Mouse (Mus musculus) embryonic facial prominence, embryonic 15.5 days (tissue): ENCODE data around the gene Wnk1. TPM values are rescaled to one million over a fixed set of nuclear protein-coding genes. Genes with fewer than 3 reads are reported as not detected.
A peak's percentile ranks its signal among the peaks of the same experiment; 100 is the strongest.

Source experiments
- ATAC-seq: fragments of 200-750 bp; cut with Nextera tagmentation; 2 replicates; pipeline ENCODE4 v1.8.0; 2017; ENCODE audit warnings: low read depth, moderate TSS enrichment; ENCODE audit not compliant: insufficient number of reproducible peaks, low FRiP score, low TSS enrichment
- H3K27ac ChIP-seq: fragments of 300-500 bp; sonication (generic); replicated peaks from 2 replicates; pipeline ENCODE4 v1.5.1; 2015; ENCODE audit warnings: mild to moderate bottlenecking, inconsistent platforms
- H3K27me3 ChIP-seq: fragments of 300-500 bp; sonication (generic); 2 replicates; pipeline ENCODE4 v1.6.1; 2015; ENCODE audit warnings: inconsistent platforms
- H3K36me3 ChIP-seq: fragments of 300-500 bp; sonication (generic); 2 replicates; pipeline ENCODE4 v1.6.1; 2015; ENCODE audit warnings: mild to moderate bottlenecking, inconsistent platforms
- H3K4me1 ChIP-seq: fragments of 300-500 bp; sonication (generic); 2 replicates; pipeline ENCODE4 v1.6.1; 2015; ENCODE audit warnings: inconsistent platforms
- H3K4me2 ChIP-seq: fragments of 300-500 bp; sonication (generic); replicated peaks from 2 replicates; pipeline ENCODE4 v1.6.1; 2015; ENCODE audit warnings: mild to moderate bottlenecking, inconsistent platforms
- H3K4me3 ChIP-seq: fragments of 300-500 bp; sonication (generic); replicated peaks from 2 replicates; pipeline ENCODE4 v1.5.1; 2015; ENCODE audit warnings: mild to moderate bottlenecking, inconsistent platforms
- H3K9ac ChIP-seq: fragments of 300-500 bp; sonication (generic); 2 replicates; pipeline ENCODE4 v1.6.1; 2015; ENCODE audit warnings: inconsistent platforms
- H3K9me3 ChIP-seq: fragments of 300-500 bp; sonication (generic); replicated peaks from 2 replicates; pipeline ENCODE4 v1.6.1; 2016; ENCODE audit warnings: inconsistent platforms
- WGBS: fragments of 180-500 bp; shearing (Covaris S2); methylation state at CpG from one replicate; pipeline ENCODE4 v1.1.7; 2015; 5-methylcytosine and 5-hydroxymethylcytosine counted together
- polyA plus RNA-seq: library from polyadenylated mRNA; unstranded; fragments of >200 nt; fragmentation: Nextera tagmentation; extraction: Ambion mirVana; gene quantifications from 2 replicates; pipeline ENCODE4 v1.2.1, GENCODE M21; 2015

Wnk1 gene
- polyA plus RNA-seq, 1 experiment from 2014 or later: 67.1 TPM

DNA sequence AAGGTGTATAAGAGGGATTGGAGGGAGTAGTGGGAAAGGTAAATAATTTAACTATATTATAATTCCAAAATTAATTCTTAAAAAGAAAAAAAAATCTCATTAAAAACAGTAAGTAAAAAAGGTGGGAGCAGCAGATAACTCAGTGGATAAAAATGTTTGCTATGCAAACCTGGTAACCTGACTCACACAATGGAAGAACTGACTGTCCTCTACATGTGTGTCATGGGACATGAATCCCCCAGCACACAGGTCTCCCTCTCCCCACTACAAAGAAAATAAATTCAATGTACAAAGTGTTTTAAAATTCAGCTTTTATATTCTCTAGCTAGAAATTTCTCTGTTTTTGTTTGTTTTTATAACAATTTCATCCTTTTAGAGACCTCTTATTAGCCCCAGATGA is 27.9 kb downstream of the Wnk1 start:
- Histone ChIP-seq H3K27me3 (no peaks in the 10 kb centered on the region), H3K9ac (no peak overlapping the region), H3K27ac (no peak overlapping the region), H3K9me3 (no peaks in the 10 kb centered on the region), H3K36me3 (no peaks in the 10 kb centered on the region), H3K4me3 (no peak overlapping the region), H3K4me2 (no peak overlapping the region), H3K4me1 (peaks cover 4% of the 10 kb centered on the region; the same call in 1 of the 2 replicates)
- no peak for ATAC-seq

DNA sequence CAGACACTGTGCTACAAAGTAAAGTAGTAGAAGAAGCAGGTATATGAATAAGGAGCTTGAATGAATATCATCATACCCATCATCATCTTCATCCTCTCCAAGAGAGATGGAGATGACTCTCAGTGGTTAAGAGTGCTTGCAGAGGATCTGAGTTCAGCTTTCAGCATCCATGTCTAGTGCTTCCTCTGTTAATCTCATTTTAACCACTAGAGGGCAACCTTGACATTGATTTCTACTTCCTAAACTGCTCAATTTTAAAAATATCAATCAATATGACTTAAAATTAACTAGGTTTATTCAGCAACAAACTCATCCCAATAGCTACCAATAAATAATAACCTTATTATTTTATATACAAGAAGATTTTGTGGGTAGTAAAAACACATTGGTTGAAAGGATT is 36.8 kb downstream of the Wnk1 start:
- H3K4me1 ChIP-seq: no peaks in the 10 kb centered on the region
- no peak overlapping the region for H3K9ac ChIP-seq
- no peaks in the 10 kb centered on the region for H3K27me3 ChIP-seq
- no peak overlapping the region for H3K27ac ChIP-seq
- no peaks in the 10 kb centered on the region for H3K9me3 ChIP-seq
- H3K4me3 ChIP-seq: no peak overlapping the region
- H3K36me3 ChIP-seq: 0 out of 2 replicates have a peak, but pooled peaks cover 11% of the 10 kb centered on the region
- ATAC-seq: no peak
- no peak overlapping the region for H3K4me2 ChIP-seq

DNA sequence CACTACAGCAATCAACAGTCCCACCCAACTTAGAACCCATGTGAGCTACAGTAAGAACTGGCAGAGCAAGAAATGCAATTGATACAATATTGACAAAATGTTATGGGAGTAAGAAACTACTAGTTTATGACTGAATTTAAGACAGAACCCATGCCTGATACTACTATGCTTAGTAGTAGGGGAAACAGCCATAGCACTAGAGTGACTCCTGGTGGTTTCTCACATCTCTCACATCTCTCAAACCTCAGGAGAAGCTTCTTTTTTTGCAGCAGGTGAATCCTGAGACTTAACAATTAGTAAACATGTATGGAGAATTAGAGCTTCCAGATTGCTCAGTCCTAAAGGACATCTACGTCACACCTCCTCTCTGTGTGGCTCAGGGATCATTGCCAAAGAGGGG is 42.0 kb downstream of the Wnk1 start:
- no peak overlapping the region for H3K27ac ChIP-seq
- H3K9me3 ChIP-seq: no peaks in the 10 kb centered on the region
- 73% methylated on average over 1 of the region's 1 CpGs for WGBS
- H3K36me3 ChIP-seq: 0 out of 2 replicates have a peak, but pooled peaks cover 11% of the 10 kb centered on the region
- no peak overlapping the region for H3K4me3 ChIP-seq
- H3K27me3 ChIP-seq: no peaks in the 10 kb centered on the region
- no peak overlapping the region for H3K9ac ChIP-seq
- no peak for ATAC-seq
- H3K4me1 ChIP-seq: no peaks in the 10 kb centered on the region
- H3K4me2 ChIP-seq: no peak overlapping the region

DNA sequence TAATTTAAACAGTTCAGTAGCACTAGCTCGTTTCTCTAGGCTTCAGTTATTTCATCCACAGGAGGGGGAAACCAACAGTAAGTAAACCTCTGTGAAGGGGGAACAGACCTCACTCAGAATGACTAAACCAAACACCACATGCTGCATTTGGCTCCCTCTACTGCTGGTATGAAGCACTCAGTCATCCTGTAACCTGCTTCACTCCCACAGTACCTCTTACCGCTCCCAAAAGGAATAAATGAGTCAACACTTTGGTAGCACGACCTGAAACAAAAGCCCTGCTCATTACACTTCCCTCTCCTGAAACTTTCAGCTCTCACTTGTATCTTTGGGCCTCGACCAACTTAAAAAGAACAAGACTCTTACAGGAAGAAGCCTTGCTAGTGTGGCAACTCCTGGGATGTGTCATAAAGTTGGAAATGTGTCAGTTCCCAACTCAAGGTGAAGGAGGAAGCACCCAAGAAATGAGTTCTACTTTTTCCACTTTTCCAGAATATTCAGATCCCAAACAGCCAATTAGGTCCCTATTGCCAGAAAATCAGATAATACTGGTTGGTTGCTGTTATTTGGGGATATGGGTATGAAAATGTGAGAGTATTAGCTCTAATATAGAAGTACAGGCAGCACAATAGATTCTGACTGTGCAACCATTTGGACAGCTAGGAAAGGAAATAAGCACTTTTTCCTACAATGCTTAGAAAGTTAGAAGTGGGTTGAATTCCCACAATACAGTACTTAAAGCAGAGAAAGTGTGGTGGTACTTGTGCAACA is 114.1 kb downstream of the Wnk1 start:
- H3K4me2 ChIP-seq: no peak overlapping the region
- no peak for ATAC-seq

DNA sequence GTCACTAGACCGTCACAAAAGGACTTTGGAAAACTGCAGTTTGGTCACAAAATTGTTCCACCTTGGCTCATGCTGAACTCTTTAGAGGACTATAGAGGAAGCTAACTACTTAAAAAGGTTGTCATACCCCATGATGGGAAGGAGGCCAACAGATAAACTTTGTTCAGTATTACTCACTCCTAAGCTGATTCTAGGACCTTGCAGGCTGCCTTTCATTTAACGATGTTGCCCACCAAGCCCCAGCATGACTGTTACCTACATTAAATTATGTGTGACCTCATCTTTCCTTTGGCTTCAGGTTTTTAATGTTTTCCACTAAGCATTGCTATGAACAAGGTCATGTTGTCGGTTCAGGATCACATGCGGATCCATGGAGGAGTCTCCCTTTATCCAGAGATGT is 115.9 kb downstream of the Wnk1 start:
- Histone ChIP-seq H3K36me3 (peaks cover 79% of the 10 kb centered on the region), H3K4me1 (no peaks in the 10 kb centered on the region), H3K9ac (no peak overlapping the region), H3K27me3 (no peaks in the 10 kb centered on the region), H3K27ac (no peak overlapping the region), H3K9me3 (no peaks in the 10 kb centered on the region), H3K4me2 (no peak overlapping the region), H3K4me3 (no peak overlapping the region)
- no peak for ATAC-seq
- 86% methylated on average over 4 of the region's 4 CpGs for WGBS

More for the DNA sequence above, 114.1 kb downstream of the Wnk1 start:
- Histone ChIP-seq H3K4me1 (no peaks in the 10 kb centered on the region), H3K4me3 (no peak overlapping the region), H3K27me3 (no peaks in the 10 kb centered on the region), H3K27ac (no peak overlapping the region), H3K36me3 (peaks cover 80% of the 10 kb centered on the region), H3K9me3 (no peaks in the 10 kb centered on the region), H3K9ac (no peak overlapping the region)
- WGBS: 47% methylated on average over 4 of the region's 4 CpGs

DNA sequence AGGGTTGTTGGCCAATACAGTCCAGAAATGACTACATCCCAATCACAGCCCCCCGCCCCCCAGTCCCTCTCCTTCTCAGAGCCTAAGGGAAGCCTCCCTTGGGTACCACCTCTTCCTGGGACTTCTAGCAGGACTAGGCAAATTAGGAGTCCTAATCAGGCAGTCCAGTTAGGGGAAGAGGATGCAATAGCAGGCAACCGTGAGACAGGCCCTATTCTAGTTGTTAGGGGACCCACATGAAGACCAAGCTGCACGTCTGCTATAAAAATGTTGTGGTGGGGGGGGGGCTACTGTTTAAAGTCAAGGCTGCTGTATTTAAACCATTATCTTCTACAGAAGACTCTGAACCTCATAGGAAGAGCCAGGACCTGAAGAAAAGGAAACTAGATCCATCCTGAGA is 116.3 kb downstream of the Wnk1 start:
- 90% methylated on average over 3 of the region's 3 CpGs for WGBS
- Histone ChIP-seq H3K4me3 (no peak overlapping the region), H3K27me3 (no peaks in the 10 kb centered on the region), H3K36me3 (peaks cover 75% of the 10 kb centered on the region), H3K4me1 (no peaks in the 10 kb centered on the region), H3K9me3 (no peaks in the 10 kb centered on the region), H3K9ac (no peak overlapping the region), H3K27ac (no peak overlapping the region), H3K4me2 (no peak overlapping the region)
- ATAC-seq: no peak

DNA sequence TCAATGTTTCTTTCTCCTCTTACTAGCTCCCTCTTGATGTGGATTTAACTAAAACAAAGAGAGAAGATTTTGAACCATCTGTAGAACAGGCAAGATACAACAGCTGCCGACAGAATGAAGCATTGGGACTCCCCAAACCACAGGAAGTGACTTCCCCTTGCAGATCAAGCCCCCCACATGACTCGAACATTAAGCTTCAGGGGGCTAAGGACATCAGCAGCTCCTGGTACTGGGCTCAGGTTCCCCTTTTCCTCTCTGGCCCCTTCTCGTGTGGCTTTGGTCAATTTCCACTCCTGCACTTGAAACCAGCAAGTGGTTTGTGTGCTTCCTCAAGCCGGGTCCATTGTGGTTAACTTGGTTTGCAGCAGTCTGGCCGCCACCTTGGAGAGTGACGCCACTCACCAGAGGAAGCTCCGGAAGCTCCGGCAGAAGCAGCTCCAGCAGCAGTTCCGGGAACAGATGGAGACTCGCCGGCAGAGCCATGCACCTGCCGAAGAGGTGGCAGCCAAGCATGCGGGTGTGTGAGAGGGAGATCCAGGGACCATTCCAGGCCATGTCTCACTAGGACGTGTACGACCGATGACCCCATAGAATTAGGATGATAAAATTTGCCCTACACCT is 119.8 kb downstream of the Wnk1 start:
- no peak overlapping the region for H3K4me2 ChIP-seq
- no peak overlapping the region for H3K27ac ChIP-seq
- no peak overlapping the region for H3K9ac ChIP-seq
- H3K36me3 ChIP-seq: peaks cover 76% of the 10 kb centered on the region
- no peaks in the 10 kb centered on the region for H3K4me1 ChIP-seq
- H3K4me3 ChIP-seq: no peak overlapping the region
- ATAC-seq: no peak
- no peaks in the 10 kb centered on the region for H3K9me3 ChIP-seq
- no peaks in the 10 kb centered on the region for H3K27me3 ChIP-seq
- 75% methylated on average over 16 of the region's 16 CpGs for WGBS

DNA sequence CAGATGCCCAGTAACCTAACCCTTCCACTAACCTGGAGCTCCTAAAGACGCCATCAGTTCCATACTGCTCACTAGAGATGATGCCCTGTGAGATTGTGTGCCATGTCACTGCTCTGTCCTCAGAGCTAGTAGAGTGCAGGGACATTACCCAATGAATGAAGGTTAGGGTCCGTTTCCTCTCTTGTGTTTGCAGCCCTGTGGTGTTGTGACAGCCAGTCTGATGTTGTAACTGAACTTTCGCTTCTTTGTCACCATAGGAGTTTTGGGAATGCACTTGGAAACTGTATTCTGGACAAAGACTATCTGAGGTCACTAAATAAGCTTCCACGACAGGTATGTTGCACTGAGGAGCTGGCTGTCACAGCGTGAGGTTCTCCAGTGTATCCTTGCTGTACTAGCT is 122.8 kb downstream of the Wnk1 start:
- no peaks in the 10 kb centered on the region for H3K9me3 ChIP-seq
- H3K4me3 ChIP-seq: no peak overlapping the region
- no peak for ATAC-seq
- H3K36me3 ChIP-seq: peaks cover 73% of the 10 kb centered on the region
- no peak overlapping the region for H3K9ac ChIP-seq
- H3K27me3 ChIP-seq: no peaks in the 10 kb centered on the region
- no peaks in the 10 kb centered on the region for H3K4me1 ChIP-seq
- WGBS: 92% methylated on average over 5 of the region's 5 CpGs
- no peak overlapping the region for H3K27ac ChIP-seq
- H3K4me2 ChIP-seq: no peak overlapping the region

DNA sequence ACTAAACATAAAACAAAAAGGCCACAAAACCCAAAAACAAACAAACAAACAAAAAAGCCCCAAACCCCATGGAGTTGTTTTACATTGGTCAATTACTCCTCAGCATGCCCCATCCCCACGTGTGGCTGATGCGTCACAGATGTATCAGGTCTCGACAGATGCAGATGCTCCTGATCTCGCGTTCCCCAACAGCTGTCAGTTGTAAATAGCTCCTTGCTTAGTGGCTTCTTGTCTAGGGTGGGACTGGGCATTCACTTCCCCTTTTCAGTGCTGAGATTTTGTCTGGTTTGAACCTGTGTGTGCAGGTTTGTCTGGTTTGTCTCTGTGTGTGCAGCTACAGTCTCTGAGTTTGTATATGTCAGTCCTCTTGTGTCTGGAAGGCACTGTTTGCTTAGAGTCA is 126.4 kb downstream of the Wnk1 start:
- Histone ChIP-seq H3K27me3 (no peaks in the 10 kb centered on the region), H3K4me1 (no peaks in the 10 kb centered on the region), H3K4me2 (no peak overlapping the region), H3K36me3 (peaks cover 47% of the 10 kb centered on the region), H3K4me3 (no peak overlapping the region), H3K27ac (no peak overlapping the region), H3K9ac (no peak overlapping the region), H3K9me3 (no peaks in the 10 kb centered on the region)
- WGBS: 52% methylated on average over 5 of the region's 5 CpGs
- no peak for ATAC-seq

DNA sequence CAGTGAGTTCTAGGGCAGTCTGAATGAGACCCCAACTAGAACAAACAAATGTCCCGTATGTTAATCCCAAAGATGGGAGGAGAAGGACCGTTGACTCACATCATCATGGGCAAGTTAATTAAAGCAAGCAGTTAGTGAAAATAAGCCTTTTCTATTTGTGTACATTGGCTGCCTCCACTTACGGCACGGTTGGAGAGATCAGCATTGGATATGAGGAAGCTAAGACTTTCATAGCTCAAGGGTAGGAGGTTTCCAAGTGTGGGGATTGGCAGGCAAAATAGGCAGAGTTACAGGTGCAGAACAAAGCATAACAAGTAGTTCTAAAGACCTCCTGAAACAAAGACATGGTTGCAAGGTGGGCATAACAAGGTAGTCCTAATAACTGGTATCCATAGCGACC is 133.0 kb downstream of the Wnk1 start:
- Histone ChIP-seq H3K4me3 (no peak overlapping the region), H3K27me3 (no peaks in the 10 kb centered on the region), H3K27ac (no peak overlapping the region), H3K4me1 (peaks cover 6% of the 10 kb centered on the region), H3K36me3 (no peaks in the 10 kb centered on the region), H3K9ac (no peak overlapping the region), H3K4me2 (no peak overlapping the region), H3K9me3 (no peaks in the 10 kb centered on the region)
- no peak for ATAC-seq
- WGBS: 80% methylated on average over 5 of the region's 5 CpGs

DNA sequence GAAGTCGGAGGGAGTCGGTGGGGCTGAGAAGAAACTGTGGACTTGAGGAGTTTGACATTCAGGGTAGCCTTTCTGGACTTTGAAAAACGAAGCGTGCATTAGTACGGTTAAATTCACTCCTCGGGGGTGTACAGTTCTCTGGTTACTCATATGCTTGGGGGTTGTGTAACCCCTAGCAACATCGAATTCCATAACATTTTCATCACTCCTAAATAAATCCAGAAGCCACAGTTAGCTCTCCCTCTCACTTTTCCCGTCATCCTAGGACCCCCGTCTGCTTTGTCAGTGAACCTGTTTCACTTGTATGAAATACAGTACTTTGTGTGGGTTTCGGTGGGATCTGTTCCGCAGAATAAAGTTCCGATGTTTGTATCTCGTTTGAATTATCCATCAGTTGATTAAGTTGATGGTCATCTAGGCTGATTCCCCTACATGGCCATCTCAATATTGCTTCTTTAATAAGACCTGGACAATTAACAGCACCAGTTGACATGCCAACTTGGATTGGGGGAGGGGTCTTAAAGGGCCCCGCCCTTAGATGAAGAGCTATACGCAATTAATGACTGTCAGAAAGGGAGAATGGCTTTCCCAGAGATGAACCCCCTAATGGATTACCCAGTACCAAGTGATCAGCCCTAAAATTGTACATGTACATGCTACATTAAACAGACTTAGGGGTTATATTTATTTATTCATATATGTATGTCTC is 135.2 kb downstream of the Wnk1 start:
- Histone ChIP-seq H3K4me1 (peaks cover 6% of the 10 kb centered on the region), H3K4me3 (peak overlapping the region; percentile 94), H3K36me3 (no peaks in the 10 kb centered on the region), H3K9ac (peak overlapping the region; percentile 85), H3K27ac (peak overlapping the region; percentile 99), H3K4me2 (peak overlapping the region; percentile 60), H3K9me3 (no peaks in the 10 kb centered on the region), H3K27me3 (no peaks in the 10 kb centered on the region)
- WGBS: 14% methylated on average over 15 of the region's 15 CpGs
- ATAC-seq: no peak
